Mouse (Mus musculus): ENCODE measurements around the gene Rnf111. TPM values are rescaled to one million over a fixed set of nuclear protein-coding genes. Genes with fewer than 3 reads are reported as not detected.
"Not testable (repeated sequence)": the region's sequence is repeated elsewhere in the genome, so short reads cannot be mapped to it uniquely, and the experiment has no call there.

Rnf111 gene
- polyA plus RNA-seq, 1 experiment = 9.9 TPM

- no peak overlapping the region for H3ac ChIP-seq (ENCODE audit: control insufficient read depth, insufficient read length)
- TF ChIP-seq SRF (IDR thresholded peaks at IDR 0.05; ENCODE audit: control insufficient read depth, insufficient read length, low read depth) (no peak), REST (IDR thresholded peaks at IDR 0.05; ENCODE audit: insufficient read depth, insufficient read length) (no peak), CEBPB (IDR thresholded peaks at IDR 0.05; ENCODE audit: insufficient read depth, poor library complexity, severe bottlenecking) (no peak), MYOD1 (IDR thresholded peaks at IDR 0.05; ENCODE audit: control insufficient read depth in 1 of 3, insufficient read length in 2 of 3, low read depth in 2 of 3) (no peak), MAX (IDR thresholded peaks at IDR 0.05; ENCODE audit: low read depth) (no peak), TCF12 (IDR thresholded peaks at IDR 0.05; ENCODE audit: insufficient read depth, poor library complexity, severe bottlenecking) (no peak), POLR2AphosphoS2 (IDR thresholded peaks at IDR 0.05; ENCODE audit: insufficient read length, low read depth) (no peak), E2F4 (IDR thresholded peaks at IDR 0.05; ENCODE audit: insufficient read depth) (no peak), USF1 (IDR thresholded peaks at IDR 0.05; ENCODE audit: low read depth) (no peak)
- H3K36me3 ChIP-seq (ENCODE audit: control insufficient read depth, insufficient read depth) = peaks cover 10% of the 10 kb centered on the region
- no peaks in the 10 kb centered on the region for H3K27me3 ChIP-seq (ENCODE audit: control insufficient read depth, insufficient read depth, insufficient read length)
- H3K79me2 ChIP-seq (ENCODE audit: control insufficient read depth, insufficient read depth) = peaks cover 51% of the 10 kb centered on the region
- H3K4me3 ChIP-seq = no peak overlapping the region
- no peak overlapping the region for H3K4me2 ChIP-seq (ENCODE audit: low read depth)
These were observed 30.1 kb downstream of the Rnf111 start for GRCm38 (mm10) chr9:70473400-70473799.

- peaks cover 20% of the 10 kb centered on the region for H3K36me3 ChIP-seq (ENCODE audit: control insufficient read depth, insufficient read depth)
- not testable (repeated sequence) for H3K4me3 ChIP-seq; H3K27me3 ChIP-seq (ENCODE audit: control insufficient read depth, insufficient read depth, insufficient read length); H3ac ChIP-seq (ENCODE audit: control insufficient read depth, insufficient read length); H3K4me2 ChIP-seq (ENCODE audit: low read depth)
- peaks cover 21% of the 10 kb centered on the region for H3K79me2 ChIP-seq (ENCODE audit: control insufficient read depth, insufficient read depth)
These were observed 40.4 kb downstream of the Rnf111 start for GRCm38 (mm10) chr9:70463091-70463490.

GRCm38 (mm10) chr9:70452371-70452770 lies 51.2 kb downstream of the Rnf111 start:
- TF ChIP-seq CEBPB (IDR thresholded peaks at IDR 0.05; ENCODE audit: insufficient read depth, poor library complexity, severe bottlenecking) (no peak), USF1 (IDR thresholded peaks at IDR 0.05; ENCODE audit: low read depth) (no peak), SRF (IDR thresholded peaks at IDR 0.05; ENCODE audit: control insufficient read depth, insufficient read length, low read depth) (no peak), MAX (IDR thresholded peaks at IDR 0.05; ENCODE audit: low read depth) (no peak), TCF12 (IDR thresholded peaks at IDR 0.05; ENCODE audit: insufficient read depth, poor library complexity, severe bottlenecking) (no peak), POLR2A (IDR thresholded peaks at IDR 0.05; ENCODE audit: insufficient read length, low read depth) (no peak), E2F4 (IDR thresholded peaks at IDR 0.05; ENCODE audit: insufficient read depth) (no peak), MYOG (IDR thresholded peaks at IDR 0.05; ENCODE audit: control insufficient read depth in 1 of 3, insufficient read depth in 1 of 3, insufficient read length in 2 of 3, low read depth in 2 of 3) (no peak), TCF3 (IDR thresholded peaks at IDR 0.05; ENCODE audit: insufficient read length, low read depth) (no peak), MYOD1 (IDR thresholded peaks at IDR 0.05; ENCODE audit: control insufficient read depth in 1 of 3, insufficient read length in 2 of 3, low read depth in 2 of 3) (no peak), REST (IDR thresholded peaks at IDR 0.05; ENCODE audit: insufficient read depth, insufficient read length) (no peak), POLR2AphosphoS2 (IDR thresholded peaks at IDR 0.05; ENCODE audit: insufficient read length, low read depth) (no peak)
- H3K27me3 ChIP-seq (ENCODE audit: control insufficient read depth, insufficient read depth, insufficient read length) = no peaks in the 10 kb centered on the region
- peaks cover 38% of the 10 kb centered on the region for H3K36me3 ChIP-seq (ENCODE audit: control insufficient read depth, insufficient read depth)
- H3K79me2 ChIP-seq (ENCODE audit: control insufficient read depth, insufficient read depth) = peaks cover 4% of the 10 kb centered on the region
- no peak overlapping the region for H3ac ChIP-seq (ENCODE audit: control insufficient read depth, insufficient read length)
- H3K4me2 ChIP-seq (ENCODE audit: low read depth) = no peak overlapping the region
- no peak overlapping the region for H3K4me3 ChIP-seq

- peaks cover 4% of the 10 kb centered on the region for H3K79me2 ChIP-seq (ENCODE audit: control insufficient read depth, insufficient read depth)
- peaks cover 37% of the 10 kb centered on the region for H3K36me3 ChIP-seq (ENCODE audit: control insufficient read depth, insufficient read depth)
- no peak overlapping the region for H3ac ChIP-seq (ENCODE audit: control insufficient read depth, insufficient read length)
- H3K4me3 ChIP-seq = no peak overlapping the region
- H3K27me3 ChIP-seq (ENCODE audit: control insufficient read depth, insufficient read depth, insufficient read length) = no peaks in the 10 kb centered on the region
- no peak overlapping the region for H3K4me2 ChIP-seq (ENCODE audit: low read depth)
- TF ChIP-seq TCF3 (IDR thresholded peaks at IDR 0.05; ENCODE audit: insufficient read length, low read depth) (no peak), REST (IDR thresholded peaks at IDR 0.05; ENCODE audit: insufficient read depth, insufficient read length) (no peak), CEBPB (IDR thresholded peaks at IDR 0.05; ENCODE audit: insufficient read depth, poor library complexity, severe bottlenecking) (no peak), POLR2AphosphoS2 (IDR thresholded peaks at IDR 0.05; ENCODE audit: insufficient read length, low read depth) (no peak), USF1 (IDR thresholded peaks at IDR 0.05; ENCODE audit: low read depth) (no peak), TCF12 (IDR thresholded peaks at IDR 0.05; ENCODE audit: insufficient read depth, poor library complexity, severe bottlenecking) (no peak), MYOG (IDR thresholded peaks at IDR 0.05; ENCODE audit: control insufficient read depth in 1 of 3, insufficient read depth in 1 of 3, insufficient read length in 2 of 3, low read depth in 2 of 3) (no peak), E2F4 (IDR thresholded peaks at IDR 0.05; ENCODE audit: insufficient read depth) (no peak), MAX (IDR thresholded peaks at IDR 0.05; ENCODE audit: low read depth) (no peak), SRF (IDR thresholded peaks at IDR 0.05; ENCODE audit: control insufficient read depth, insufficient read length, low read depth) (no peak), MYOD1 (IDR thresholded peaks at IDR 0.05; ENCODE audit: control insufficient read depth in 1 of 3, insufficient read length in 2 of 3, low read depth in 2 of 3) (no peak)
These were observed 54.5 kb downstream of the Rnf111 start for GRCm38 (mm10) chr9:70449072-70449471.

- Histone ChIP-seq H3K4me2 (ENCODE audit: low read depth) (no peak overlapping the region), H3ac (ENCODE audit: control insufficient read depth, insufficient read length) (no peak overlapping the region), H3K36me3 (ENCODE audit: control insufficient read depth, insufficient read depth) (peaks cover 55% of the 10 kb centered on the region), H3K27me3 (ENCODE audit: control insufficient read depth, insufficient read depth, insufficient read length) (no peaks in the 10 kb centered on the region), H3K4me3 (no peak overlapping the region), H3K79me2 (ENCODE audit: control insufficient read depth, insufficient read depth) (no peaks in the 10 kb centered on the region)
- TF ChIP-seq TCF3 (IDR thresholded peaks at IDR 0.05; ENCODE audit: insufficient read length, low read depth) (no peak), MAX (IDR thresholded peaks at IDR 0.05; ENCODE audit: low read depth) (no peak), SRF (IDR thresholded peaks at IDR 0.05; ENCODE audit: control insufficient read depth, insufficient read length, low read depth) (no peak), CEBPB (IDR thresholded peaks at IDR 0.05; ENCODE audit: insufficient read depth, poor library complexity, severe bottlenecking) (no peak), MYOD1 (IDR thresholded peaks at IDR 0.05; ENCODE audit: control insufficient read depth in 1 of 3, insufficient read length in 2 of 3, low read depth in 2 of 3) (no peak), POLR2AphosphoS2 (IDR thresholded peaks at IDR 0.05; ENCODE audit: insufficient read length, low read depth) (no peak), POLR2A (IDR thresholded peaks at IDR 0.05; ENCODE audit: insufficient read length, low read depth) (no peak), USF1 (IDR thresholded peaks at IDR 0.05; ENCODE audit: low read depth) (no peak), MYOG (IDR thresholded peaks at IDR 0.05; ENCODE audit: control insufficient read depth in 1 of 3, insufficient read depth in 1 of 3, insufficient read length in 2 of 3, low read depth in 2 of 3) (no peak), REST (IDR thresholded peaks at IDR 0.05; ENCODE audit: insufficient read depth, insufficient read length) (no peak), TCF12 (IDR thresholded peaks at IDR 0.05; ENCODE audit: insufficient read depth, poor library complexity, severe bottlenecking) (no peak), E2F4 (IDR thresholded peaks at IDR 0.05; ENCODE audit: insufficient read depth) (no peak)
These were observed 63.6 kb downstream of the Rnf111 start for GRCm38 (mm10) chr9:70439959-70440358.
